Mouse (Mus musculus) myocyte (in vitro differentiated cells): ENCODE measurements around the gene Eif2ak4.

ENCODE experiments used
- CEBPB ChIP-seq: IDR thresholded peaks from 2 replicates; pipeline ENCODE4 v1.6.1; 2011; ENCODE audit warnings: mild to moderate bottlenecking, moderate library complexity; ENCODE audit not compliant: poor library complexity, insufficient read depth, severe bottlenecking
- E2F4 ChIP-seq: IDR thresholded peaks from one replicate; pipeline ENCODE4 v1.6.1; 2011; ENCODE audit warnings: mild to moderate bottlenecking, control low read depth, moderate library complexity; ENCODE audit not compliant: insufficient read depth
- MAX ChIP-seq: IDR thresholded peaks from one replicate; pipeline ENCODE4 v1.6.1; 2011; ENCODE audit warnings: low read depth, mild to moderate bottlenecking, control low read depth
- MYOD1 ChIP-seq, 3 experiments: IDR thresholded peaks; one replicate each; pipeline ENCODE4 v1.6.1; 2011; ENCODE audit warnings: control low read depth in 2 of 3, low read depth in 2 of 3, mild to moderate bottlenecking in 2 of 3, moderate library complexity in 1 of 3; ENCODE audit not compliant: insufficient read length in 2 of 3, control insufficient read depth in 1 of 3
- MYOG ChIP-seq, 3 experiments: IDR thresholded peaks; one replicate each; pipeline ENCODE4 v1.6.1; 2011; ENCODE audit warnings: control low read depth in 2 of 3, low read depth in 2 of 3, mild to moderate bottlenecking in 2 of 3; ENCODE audit not compliant: insufficient read length in 2 of 3, control insufficient read depth in 1 of 3, insufficient read depth in 1 of 3
- POLR2A ChIP-seq: IDR thresholded peaks from one replicate; pipeline ENCODE4 v1.6.1; 2011; ENCODE audit warnings: low read depth, mild to moderate bottlenecking, control low read depth, moderate library complexity; ENCODE audit not compliant: insufficient read length
- POLR2AphosphoS2 ChIP-seq: IDR thresholded peaks from one replicate; pipeline ENCODE4 v1.6.1; 2011; ENCODE audit warnings: low read depth, control low read depth; ENCODE audit not compliant: insufficient read length
- TCF12 ChIP-seq: IDR thresholded peaks from one replicate; pipeline ENCODE4 v1.6.1; 2011; ENCODE audit warnings: mild to moderate bottlenecking, control low read depth; ENCODE audit not compliant: poor library complexity, insufficient read depth, severe bottlenecking
- USF1 ChIP-seq: IDR thresholded peaks from one replicate; pipeline ENCODE4 v1.6.1; 2011; ENCODE audit warnings: low read depth, mild to moderate bottlenecking, control low read depth, moderate library complexity

DNA sequence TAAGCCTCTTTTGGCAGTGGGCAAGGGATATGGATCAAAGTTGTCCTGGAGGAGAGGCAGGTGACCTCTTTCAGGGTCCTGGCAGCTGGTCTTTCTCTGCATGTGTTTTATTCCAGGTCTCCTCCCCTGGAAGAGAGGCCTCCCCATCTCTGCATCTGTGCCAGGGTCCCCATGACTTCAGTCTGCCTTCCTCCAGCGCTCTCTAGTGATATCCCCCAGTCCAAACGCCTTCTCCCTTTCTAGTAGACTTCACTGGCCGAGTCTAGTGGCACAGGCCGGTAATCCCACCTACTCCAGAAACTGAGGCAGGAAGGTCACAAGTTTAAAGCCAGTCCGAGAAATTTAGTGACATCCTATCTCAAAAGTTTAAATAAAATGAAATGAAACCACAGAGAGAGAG, 109.5 kb downstream of the Eif2ak4 start:
- no peak for TF ChIP-seq POLR2A
- no peak for TF ChIP-seq POLR2AphosphoS2
- TF ChIP-seq TCF12 = no peak
- TF ChIP-seq MYOG (IDR thresholded peaks at IDR 0.05; ENCODE audit: control insufficient read depth in 1 of 3, insufficient read depth in 1 of 3, insufficient read length in 2 of 3, low read depth in 2 of 3) = no peak
- no peak for TF ChIP-seq CEBPB
- TF ChIP-seq E2F4 = no peak
- TF ChIP-seq MAX = no peak
- TF ChIP-seq MYOD1 (IDR thresholded peaks at IDR 0.05; ENCODE audit: control insufficient read depth in 1 of 3, insufficient read length in 2 of 3, low read depth in 2 of 3) = no peak
- TF ChIP-seq USF1 = no peak
